ENCODE assay signal across 8 mouse cellular contexts in genomic region chr2:178118801-178119560, GRCm38 (mm10). TPM values are rescaled to one million over a fixed set of nuclear protein-coding genes. Genes with fewer than 3 reads are reported as not detected.
DNase-seq lines count a peak whose midpoint lies in the region; ATAC-seq and TF ChIP-seq lines count a peak whose summit lies in the region.

TSS of gene Phactr3 (plus strand) at chr2:178118975.

- H3K4me1 ChIP-seq in lung, postnatal 0 days (ENCODE audit: insufficient read depth, low read depth, low read length): peaks cover 7% of the 10 kb centered on the region; the same call in 1 of the 2 replicates
- peaks cover 25% of the 10 kb centered on the region for H3K4me1 ChIP-seq in limb, embryonic 11.5 days (ENCODE audit: control insufficient read depth, insufficient read depth, low read length)

- H3K4me3 ChIP-seq in lung, postnatal 0 days (ENCODE audit: low read depth, low read length): peak within 1 kb of the TSS; percentile 21; the same call in 1 of the 2 replicates
- peak within 1 kb of the TSS; percentile 40 for H3K4me3 ChIP-seq in limb, embryonic 11.5 days (ENCODE audit: low read depth, low read length)

- peak; percentile 18 for DNase-seq in adrenal gland, postnatal 10 days
- DNase-seq in adrenal gland, adult 8-10 months: no peak
- no peak for DNase-seq in lung, postnatal 0 days (ENCODE audit: low spot score)
- DNase-seq in lung, postnatal 14 days: no peak
- peak; percentile 64 for DNase-seq in limb, embryonic 11.5 days (ENCODE audit: low spot score)
- peak; percentile 43 for DNase-seq in retina, postnatal 1 day
- no peak for DNase-seq in T-cell, adult 2 months (ENCODE audit: low spot score)

- peak; percentile 58 for ATAC-seq in lung, postnatal 0 days
- ATAC-seq in granulocyte monocyte progenitor cell, adult 5-6 weeks (replicated peaks; ENCODE audit: poor library complexity, severe bottlenecking): peak; percentile 31
- ATAC-seq in limb, embryonic 11.5 days (ENCODE audit: insufficient number of reproducible peaks, low FRiP score, low TSS enrichment, low read depth): peak; percentile 31; the same call in 1 of the 2 replicates

- H3K36me3 ChIP-seq in lung, postnatal 0 days (ENCODE audit: insufficient read depth, low read length): no peaks in the 10 kb centered on the region
- no peaks in the 10 kb centered on the region for H3K36me3 ChIP-seq in limb, embryonic 11.5 days (ENCODE audit: control insufficient read depth, insufficient read depth, low read length)

- no peak within 1 kb of the TSS for H3K9ac ChIP-seq in lung, postnatal 0 days (replicated peaks; ENCODE audit: low read depth)
- H3K9ac ChIP-seq in limb, embryonic 11.5 days (ENCODE audit: low read length): peak within 1 kb of the TSS; percentile 55

- no peak for TF ChIP-seq EP300 in lung, postnatal 0 days (IDR thresholded peaks at IDR 0.05)

- H3K27ac ChIP-seq in lung, postnatal 0 days (ENCODE audit: low read length): no peak within 1 kb of the TSS
- H3K27ac ChIP-seq in limb, embryonic 11.5 days (replicated peaks; ENCODE audit: low read depth, low read length): no peak within 1 kb of the TSS

- no peak for TF ChIP-seq CTCF in lung, postnatal 0 days (IDR thresholded peaks at IDR 0.05)

- H3K4me2 ChIP-seq in lung, postnatal 0 days (replicated peaks; ENCODE audit: low read depth, low read length): peak within 1 kb of the TSS; percentile 61
- peak within 1 kb of the TSS; percentile 99 for H3K4me2 ChIP-seq in limb, embryonic 11.5 days (ENCODE audit: low read depth, severe bottlenecking)

- no peaks in the 10 kb centered on the region for H3K9me3 ChIP-seq in lung, postnatal 0 days (ENCODE audit: low read length)
- H3K9me3 ChIP-seq in limb, embryonic 11.5 days (ENCODE audit: control insufficient read depth, low read length): no peaks in the 10 kb centered on the region

- WGBS in lung, postnatal 0 days: 3% methylated on average over 41 of the region's 45 CpGs
- WGBS in limb, embryonic 11.5 days: under 1% methylated on average over 36 of the region's 45 CpGs

- H3K27me3 ChIP-seq in lung, postnatal 0 days (replicated peaks; ENCODE audit: insufficient read depth, low read length): peaks cover 6% of the 10 kb centered on the region
- peaks cover 4% of the 10 kb centered on the region; the same call in 1 of the 2 replicates for H3K27me3 ChIP-seq in limb, embryonic 11.5 days (ENCODE audit: control insufficient read depth, insufficient read depth, low read length)

RNA-seq across cellular contexts. Expression of gene Phactr3, which starts in this region (rescaled TPM):
- total RNA-seq in adrenal gland, postnatal 10 days (2021): 1 to 10 TPM; 3.1 to 3.3 TPM
- 1 to 10 TPM; 1.7 to 6.1 (median 3.5) TPM for total RNA-seq in adrenal gland, adult 8-10 months (2022)
- 0.20 and 0.27 TPM in 2 replicates for polyA plus RNA-seq in lung, postnatal 0 days (2015; fragmentation: Nextera tagmentation; extraction: Ambion mirVana)
- not detected in 2 replicates for total RNA-seq in granulocyte monocyte progenitor cell, adult 5-6 weeks (2014; fragmentation: Nextera tagmentation)
- total RNA-seq in granulocyte monocyte progenitor cell, adult 5-6 weeks (2017): not detected in 2 replicates
- polyA plus RNA-seq in limb, embryonic 11.5 days (2014; fragmentation: Nextera tagmentation; extraction: Ambion mirVana): 4.2 and 4.3 TPM in 2 replicates

Comparison
In these comparisons a context has a peak if more than half of its experiments do, and no peak if none do; other contexts are left out.
1. DNase-seq: peak in adrenal gland, postnatal 10 days (single experiment), limb, embryonic 11.5 days (single experiment) and retina, postnatal 1 day (single experiment); none in adrenal gland, adult 8-10 months (single experiment), lung, postnatal 0 days (single experiment), lung, postnatal 14 days (single experiment) and T-cell, adult 2 months (single experiment).
2. Peak in ATAC-seq, H3K4me3 ChIP-seq and H3K4me2 ChIP-seq in lung, postnatal 0 days; RNA of the gene not detected or under 1 TPM.
3. Peak in ATAC-seq in granulocyte monocyte progenitor cell, adult 5-6 weeks; RNA of the gene not detected or under 1 TPM.
4. Peak in every context shown above with its lines, with median percentiles within 50 percentile points of each other: ATAC-seq.